Mouse (Mus musculus) ES-Bruce4 (cell line): Measurements from ENCODE around the gene Gse1.

Experiments used
- CTCF ChIP-seq: IDR thresholded peaks from one replicate; pipeline ENCODE4 v1.8.1; 2011; ENCODE audit warnings: low read depth, low read length
- EP300 ChIP-seq: IDR thresholded peaks from 2 replicates; pipeline ENCODE4 v1.6.1; 2011; ENCODE audit warnings: low read depth, low read length; ENCODE audit not compliant: insufficient read depth
- POLR2A ChIP-seq: IDR thresholded peaks from one replicate; pipeline ENCODE4 v1.8.1; 2011; ENCODE audit warnings: low read length; ENCODE audit not compliant: insufficient read depth

- TF ChIP-seq CTCF = no peak
- TF ChIP-seq POLR2A = no peak
- TF ChIP-seq EP300 = no peak
Measured at GRCm38 (mm10) chr8:120544155-120544554, 315.9 kb downstream of the Gse1 start.
